Mouse (Mus musculus): Measurements from ENCODE around the gene Srsf1. TPM values are rescaled to one million over a fixed set of nuclear protein-coding genes. Genes with fewer than 3 reads are reported as not detected.

The Srsf1 gene
- total and polyA plus RNA-seq, 3 experiments = 416 to 812 (median 730) TPM

GRCm38 (mm10) chr11:88039066-88039465, 8.1 kb upstream of the Srsf1 start:
- H3K27me3 ChIP-seq (replicated peaks) = no peaks in the 10 kb centered on the region
- no peak overlapping the region for H3K4me3 ChIP-seq (replicated peaks in 1 of 3; ENCODE audit: low read depth in 2 of 3, low read length in 2 of 3, poor library complexity in 1 of 3)
- peaks cover 0 to 16% of the 10 kb centered on the region in 2 experiments for H3K36me3 ChIP-seq (replicated peaks in 1 of 2; ENCODE audit: control insufficient read depth in 1 of 2, insufficient read depth in 1 of 2, low read length in 1 of 2)
- in situ Hi-C loops (cut with MboI; ENCODE audit: low pct_ligation_motif_present, low pct_unique_long_range_greater_than_20kb, low sequenced_read_pairs) = no loop called here
- no peaks in the 10 kb centered on the region for H3K9me3 ChIP-seq (replicated peaks; ENCODE audit: low read length)
- H3K27ac ChIP-seq (ENCODE audit: insufficient read depth, low read depth) = no peak overlapping the region
- no peak overlapping the region for H3K9ac ChIP-seq (ENCODE audit: insufficient read depth, low read depth)
- dilution Hi-C loops (cut with MboI; ENCODE audit: extremely low pct_ligation_motif_present, extremely low pct_unique_long_range_greater_than_20kb, low sequenced_read_pairs) = no loop called here
- H3K4me2 ChIP-seq (ENCODE audit: insufficient read depth, low read depth, poor library complexity, severe bottlenecking) = no peak overlapping the region
- peaks cover 0 to 1% of the 10 kb centered on the region in 2 experiments; a peak in 1 of 4 replicates for H3K4me1 ChIP-seq (ENCODE audit: control insufficient read depth in 1 of 2, insufficient read depth in 2 of 2)
- TF ChIP-seq ETS1 (conservative IDR thresholded peaks at IDR 0.05; ENCODE audit: low read depth, low read length) (no peak), CTCF (conservative IDR thresholded peaks at IDR 0.05 in 1 of 2, IDR thresholded peaks at IDR 0.05 in 1 of 2; ENCODE audit: low read depth in 2 of 2, low read length in 2 of 2) (no peak), TCF12 (IDR thresholded peaks at IDR 0.05; ENCODE audit: low read depth, low read length) (no peak), POLR2AphosphoS2 (IDR thresholded peaks at IDR 0.05; ENCODE audit: low read depth, low read length) (no peak), MEF2A (IDR thresholded peaks at IDR 0.05; ENCODE audit: borderline replicate concordance, low read depth, low read length) (no peak), MYC (IDR thresholded peaks at IDR 0.05; ENCODE audit: low read depth, low read length) (no peak), PAX5 (IDR thresholded peaks at IDR 0.05; ENCODE audit: low read length) (no peak), HCFC1 (IDR thresholded peaks at IDR 0.05; ENCODE audit: low read depth, low read length) (no peak), RAD21 (IDR thresholded peaks at IDR 0.05; ENCODE audit: low read depth, low read length) (no peak), ZNF384 (IDR thresholded peaks at IDR 0.05; ENCODE audit: low read depth, low read length) (no peak), POLR2A (IDR thresholded peaks at IDR 0.05; ENCODE audit: low read depth, low read length) (no peak), ZKSCAN1 (IDR thresholded peaks at IDR 0.05; ENCODE audit: borderline replicate concordance, low read depth, low read length) (no peak), MAFK (IDR thresholded peaks at IDR 0.05; ENCODE audit: insufficient replicate concordance, low read length) (no peak), SMC3 (IDR thresholded peaks at IDR 0.05; ENCODE audit: low read depth, low read length) (no peak), CHD2 (IDR thresholded peaks at IDR 0.05; ENCODE audit: low read length) (no peak), CHD1 (IDR thresholded peaks at IDR 0.05; ENCODE audit: low read depth, low read length) (no peak)
- no peak for DNase-seq (ENCODE audit: extremely low read depth)
- H3K79me2 ChIP-seq (replicated peaks; ENCODE audit: control insufficient read depth, extremely low read depth, insufficient read depth, poor library complexity, severe bottlenecking) = no peaks in the 10 kb centered on the region; the same call in 1 of the 2 replicates

GRCm38 (mm10) chr11:88044314-88044713, 2.9 kb upstream of the Srsf1 start:
- dilution Hi-C loops (cut with MboI; ENCODE audit: extremely low pct_ligation_motif_present, extremely low pct_unique_long_range_greater_than_20kb, low sequenced_read_pairs) (no loop called here), in situ Hi-C loops (cut with MboI; ENCODE audit: low pct_ligation_motif_present, low pct_unique_long_range_greater_than_20kb, low sequenced_read_pairs) (no loop called here)
- Histone ChIP-seq H3K9ac (ENCODE audit: insufficient read depth, low read depth) (no peak overlapping the region), H3K9me3 (replicated peaks; ENCODE audit: low read length) (no peaks in the 10 kb centered on the region), H3K27me3 (replicated peaks) (no peaks in the 10 kb centered on the region), H3K4me2 (ENCODE audit: insufficient read depth, low read depth, poor library complexity, severe bottlenecking) (peak overlapping the region; percentile 7; the same call in 1 of the 2 replicates), H3K27ac (ENCODE audit: insufficient read depth, low read depth) (no peak overlapping the region), H3K36me3 (replicated peaks in 1 of 2; ENCODE audit: control insufficient read depth in 1 of 2, insufficient read depth in 1 of 2, low read length in 1 of 2) (peaks cover 6 to 19% of the 10 kb centered on the region in 2 experiments), H3K4me1 (ENCODE audit: control insufficient read depth in 1 of 2, insufficient read depth in 2 of 2) (peaks cover 2 to 17% of the 10 kb centered on the region in 2 experiments; a peak in 1 of 4 replicates), H3K4me3 (replicated peaks in 1 of 3; ENCODE audit: low read depth in 2 of 3, low read length in 2 of 3, poor library complexity in 1 of 3) (no peak overlapping the region), H3K79me2 (replicated peaks; ENCODE audit: control insufficient read depth, extremely low read depth, insufficient read depth, poor library complexity, severe bottlenecking) (peaks cover 34% of the 10 kb centered on the region)
- TF ChIP-seq JUN (IDR thresholded peaks at IDR 0.05; ENCODE audit: insufficient read depth, low read depth, low read length) (no peak), EP300 (IDR thresholded peaks at IDR 0.05; ENCODE audit: low read length) (no peak), MEF2A (IDR thresholded peaks at IDR 0.05; ENCODE audit: borderline replicate concordance, low read depth, low read length) (no peak), GABPA (IDR thresholded peaks at IDR 0.05; ENCODE audit: insufficient replicate concordance, low read depth, low read length) (no peak), ZNF384 (IDR thresholded peaks at IDR 0.05; ENCODE audit: low read depth, low read length) (no peak), MXI1 (IDR thresholded peaks at IDR 0.05; ENCODE audit: low read depth, low read length) (no peak), USF1 (IDR thresholded peaks at IDR 0.05; ENCODE audit: low read depth, low read length) (no peak), SIN3A (IDR thresholded peaks at IDR 0.05; ENCODE audit: low read length) (no peak), MYC (IDR thresholded peaks at IDR 0.05; ENCODE audit: low read depth, low read length) (no peak)
- DNase-seq (ENCODE audit: extremely low read depth) = no peak

Measured in CH12.LX (cell line).